Mouse (Mus musculus) forebrain, postnatal 0 days (tissue): ENCODE results near the gene Syn3. TPM values are rescaled to one million over a fixed set of nuclear protein-coding genes. Genes with fewer than 3 reads are reported as not detected.
"Not testable (repeated sequence)": the region's sequence is repeated elsewhere in the genome, so short reads cannot be mapped to it uniquely, and the experiment has no call there.

Experiments used
- ATAC-seq: fragments of 200-750 bp; cut with Nextera tagmentation; 2 replicates; pipeline ENCODE4 v1.8.0; 2017; ENCODE audit warnings: mild to moderate bottlenecking, moderate library complexity
- DNase-seq: peaks from one replicate; pipeline ENCODE4 v3.0.0-alpha.2; 2015
- H3K27ac ChIP-seq: fragments of 300-500 bp; sonication (generic); 2 replicates; pipeline ENCODE4 v1.5.1; 2014; ENCODE audit warnings: low read depth, mild to moderate bottlenecking, antibody characterized with exemption, low read length, moderate library complexity, mixed read lengths
- H3K27me3 ChIP-seq: fragments of 300-500 bp; sonication (generic); 2 replicates; pipeline ENCODE4 v1.6.1; 2014; ENCODE audit warnings: mild to moderate bottlenecking, low read length, mixed read lengths; ENCODE audit not compliant: insufficient read depth
- H3K36me3 ChIP-seq: fragments of 300-500 bp; sonication (generic); 2 replicates; pipeline ENCODE4 v1.6.1; 2014; ENCODE audit warnings: mild to moderate bottlenecking, moderate library complexity; ENCODE audit not compliant: insufficient read depth
- H3K4me1 ChIP-seq: fragments of 300-500 bp; sonication (generic); 2 replicates; pipeline ENCODE4 v1.6.1; 2014; ENCODE audit warnings: antibody characterized with exemption; ENCODE audit not compliant: insufficient read depth
- H3K4me2 ChIP-seq: fragments of 300-500 bp; sonication (generic); 2 replicates; pipeline ENCODE4 v1.6.1; 2014; ENCODE audit warnings: low read depth, mild to moderate bottlenecking, moderate library complexity
- H3K4me3 ChIP-seq: fragments of 300-500 bp; sonication (generic); 2 replicates; pipeline ENCODE4 v1.5.1; 2014; ENCODE audit warnings: low read depth, low read length, mixed read lengths
- H3K9ac ChIP-seq: fragments of 300-500 bp; sonication (generic); 2 replicates; pipeline ENCODE4 v1.6.1; 2014; ENCODE audit warnings: mild to moderate bottlenecking
- H3K9me3 ChIP-seq: fragments of 300-500 bp; sonication (generic); 2 replicates; pipeline ENCODE4 v1.6.1; 2016; ENCODE audit warnings: low read length
- CTCF ChIP-seq: sonication (generic); IDR thresholded peaks from 2 replicates; pipeline ENCODE4 v1.5.1; 2016; ENCODE audit warnings: antibody characterized with exemption, control low read depth, low read depth
- WGBS: fragments of 180-500 bp; shearing (Covaris S2); extraction: QIAGEN DNeasy Blood & Tissue Kit; methylation state at CpG from one replicate; pipeline ENCODE4 v1.1.7; 2014; 5-methylcytosine and 5-hydroxymethylcytosine counted together
- polyA plus RNA-seq: library from polyadenylated mRNA; unstranded; fragments of >200 nt; fragmentation: Nextera tagmentation; extraction: Ambion mirVana; gene quantifications from 2 replicates; pipeline ENCODE4 v1.2.1, GENCODE M21; 2015
- total RNA-seq: library from RNA; depleted of rRNA; stranded (reverse); fragments of >200 nt; gene quantifications from 2 replicates; pipeline ENCODE4 v1.2.3, GENCODE M21; 2014; rRNA removed

The Syn3 gene
- total RNA-seq (31.4 and 47.6 TPM in 2 replicates), polyA plus RNA-seq (11.2 and 16.4 TPM in 2 replicates)

- Histone ChIP-seq H3K4me2 (peak within 1 kb of the TSS; percentile 69), H3K27me3 (no peaks in the 10 kb centered on the region), H3K27ac (peak within 1 kb of the TSS; percentile 57), H3K9me3 (no peaks in the 10 kb centered on the region), H3K4me3 (peak within 1 kb of the TSS; percentile 58), H3K9ac (peak within 1 kb of the TSS; percentile 71), H3K4me1 (peaks cover 8% of the 10 kb centered on the region), H3K36me3 (no peaks in the 10 kb centered on the region)
- DNase-seq (peak; percentile 95), ATAC-seq (peak; percentile 99)
- 0% methylated on average over 21 of the region's 21 CpGs for WGBS
- peak; percentile 97 for TF ChIP-seq CTCF
These were observed at the start of gene Syn3 for GRCm38 (mm10) chr10:86498673-86499391. Gene Syn3 (minus strand): TSS chr10:86498896.

- not testable (repeated sequence) for DNase-seq, H3K9me3 ChIP-seq, H3K36me3 ChIP-seq, H3K27me3 ChIP-seq, H3K27ac ChIP-seq, H3K9ac ChIP-seq, H3K4me1 ChIP-seq, H3K4me2 ChIP-seq, ATAC-seq, H3K4me3 ChIP-seq
- WGBS: 87% methylated on average over 3 of the region's 5 CpGs
These were observed 27.7 kb upstream of the Syn3 start for GRCm38 (mm10) chr10:86526357-86526874.

GRCm38 (mm10) chr10:86513801-86514200 lies 15.1 kb upstream of the Syn3 start:
- Histone ChIP-seq H3K4me1 (no peaks in the 10 kb centered on the region), H3K36me3 (no peaks in the 10 kb centered on the region), H3K4me2 (no peak overlapping the region), H3K4me3 (no peak overlapping the region), H3K27me3 (no peaks in the 10 kb centered on the region), H3K9ac (no peak overlapping the region), H3K27ac (no peak overlapping the region), H3K9me3 (no peaks in the 10 kb centered on the region)
- ATAC-seq (no peak), DNase-seq (no peak)
- TF ChIP-seq CTCF: no peak
- WGBS: 87% methylated on average over 4 of the region's 4 CpGs

- TF ChIP-seq CTCF: no peak
- no peak overlapping the region for H3K4me2 ChIP-seq
These were observed 12.2 kb upstream of the Syn3 start for GRCm38 (mm10) chr10:86510941-86511340.

GRCm38 (mm10) chr10:86502063-86502462 lies 3.4 kb upstream of the Syn3 start:
- Histone ChIP-seq H3K4me3 (no peak overlapping the region), H3K9me3 (no peaks in the 10 kb centered on the region), H3K27ac (no peak overlapping the region), H3K4me1 (peaks cover 8% of the 10 kb centered on the region), H3K4me2 (no peak overlapping the region), H3K36me3 (no peaks in the 10 kb centered on the region), H3K27me3 (no peaks in the 10 kb centered on the region), H3K9ac (no peak overlapping the region)
- ATAC-seq (no peak), DNase-seq (no peak)
- WGBS: 62% methylated on average over 2 of the region's 2 CpGs
- no peak for TF ChIP-seq CTCF

More at GRCm38 (mm10) chr10:86510941-86511340, 12.2 kb upstream of the Syn3 start:
- Histone ChIP-seq H3K36me3 (no peaks in the 10 kb centered on the region), H3K9me3 (no peaks in the 10 kb centered on the region), H3K4me1 (no peaks in the 10 kb centered on the region), H3K4me3 (no peak overlapping the region), H3K27ac (no peak overlapping the region), H3K27me3 (no peaks in the 10 kb centered on the region), H3K9ac (no peak overlapping the region)
- DNase-seq (no peak), ATAC-seq (no peak)

- no peaks in the 10 kb centered on the region for H3K9me3 ChIP-seq
- H3K27ac ChIP-seq: peak overlapping the region; percentile 57
- peaks cover 8% of the 10 kb centered on the region for H3K4me1 ChIP-seq
- H3K4me2 ChIP-seq: peak overlapping the region; percentile 69
- H3K4me3 ChIP-seq: peak overlapping the region; percentile 58
- no peaks in the 10 kb centered on the region for H3K27me3 ChIP-seq
- no peak for TF ChIP-seq CTCF
- WGBS: under 1% methylated on average over 12 of the region's 12 CpGs
- H3K9ac ChIP-seq: peak overlapping the region; percentile 71
- DNase-seq (peak; percentile 81), ATAC-seq (peak; percentile 70)
- no peaks in the 10 kb centered on the region for H3K36me3 ChIP-seq
These were observed 534 bp downstream of the Syn3 start for GRCm38 (mm10) chr10:86498051-86498672.

- WGBS: 86% methylated on average over 2 of the region's 2 CpGs
- no peak for TF ChIP-seq CTCF
- Histone ChIP-seq H3K4me3 (no peak overlapping the region), H3K9ac (no peak overlapping the region), H3K4me2 (no peak overlapping the region), H3K27ac (no peak overlapping the region), H3K9me3 (no peaks in the 10 kb centered on the region), H3K4me1 (peaks cover 16% of the 10 kb centered on the region), H3K36me3 (no peaks in the 10 kb centered on the region), H3K27me3 (no peaks in the 10 kb centered on the region)
- DNase-seq: no peak
- ATAC-seq: no peak
These were observed 2.8 kb downstream of the Syn3 start for GRCm38 (mm10) chr10:86495851-86496250.
